Mouse (Mus musculus) spleen, postnatal 36 days (tissue): ENCODE results near the gene Gemin7.
A peak's percentile ranks its signal among the peaks of the same experiment; 100 is the strongest.
"Not testable (repeated sequence)": the region's sequence is repeated elsewhere in the genome, so short reads cannot be mapped to it uniquely, and the experiment has no call there.

Experiments used
- DNase-seq, 2 experiments: peaks; one replicate each; pipeline ENCODE4 v3.0.0; 2022; ENCODE audit warnings: low spot score in 2 of 2, mixed read lengths in 1 of 2

Gene Gemin7

DNA sequence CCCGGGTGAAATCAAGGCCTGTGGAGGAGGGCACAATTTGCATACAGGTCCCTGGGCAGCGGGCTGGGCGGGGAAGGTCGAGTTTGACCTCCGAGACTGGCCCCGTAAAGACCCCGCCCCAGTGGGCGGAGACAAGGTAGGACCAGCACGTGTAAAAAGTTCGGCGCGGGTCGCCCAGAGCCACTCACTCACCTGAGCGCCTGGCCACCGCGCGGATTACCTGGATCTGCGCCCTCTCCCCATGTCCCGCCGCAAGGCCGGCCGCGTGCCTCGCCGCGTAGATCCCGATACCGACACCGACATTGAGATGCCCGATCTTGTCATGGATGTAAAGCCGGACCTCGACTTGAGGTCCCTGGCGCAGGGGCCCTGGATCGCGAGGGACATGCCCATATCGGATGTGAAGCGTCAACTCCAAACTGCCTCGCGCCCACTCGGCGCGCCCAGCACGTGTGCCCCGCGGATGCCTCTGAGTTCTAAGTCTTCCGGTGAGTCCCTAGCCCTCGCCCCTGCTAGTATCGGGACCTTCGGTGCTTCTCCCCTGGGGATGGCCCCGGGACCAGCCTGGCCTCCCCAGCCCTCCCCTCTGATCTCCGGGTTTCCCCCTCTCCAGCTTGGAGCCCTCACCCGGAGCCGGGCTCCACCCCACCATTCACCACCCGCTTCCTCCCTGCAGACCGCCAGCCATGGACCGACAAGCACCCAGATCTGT is at the start of gene Gemin7, which contains the start of gene Zfp296:
Gene Gemin7, minus strand, starts transcription at position 455 of the 712 bp plus-strand sequence.
Gene Zfp296, plus strand, starts transcription at position 147 of the 712 bp plus-strand sequence.
- DNase-seq: peak; percentile 81 to 86

DNA sequence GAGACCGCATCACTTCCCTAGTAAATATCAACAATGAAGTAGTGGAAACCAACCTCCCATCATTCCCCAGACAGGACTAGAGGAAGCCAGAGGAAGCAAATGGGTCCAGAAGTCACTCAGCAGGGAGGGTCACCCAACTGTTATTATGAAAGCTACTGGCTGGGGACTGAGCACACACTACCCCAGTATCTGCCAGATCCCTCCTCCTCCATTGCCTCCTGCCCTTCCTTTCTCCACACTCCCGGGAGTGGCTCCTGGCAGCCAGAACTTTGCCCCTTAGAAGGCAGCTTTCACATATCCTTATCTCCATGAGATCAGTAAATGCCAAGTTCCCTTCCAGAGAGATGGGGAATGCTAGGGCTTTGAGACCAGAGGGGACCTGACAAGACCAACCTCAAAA is 46.0 kb upstream of the Gemin7 start:
- DNase-seq: no peak

DNA sequence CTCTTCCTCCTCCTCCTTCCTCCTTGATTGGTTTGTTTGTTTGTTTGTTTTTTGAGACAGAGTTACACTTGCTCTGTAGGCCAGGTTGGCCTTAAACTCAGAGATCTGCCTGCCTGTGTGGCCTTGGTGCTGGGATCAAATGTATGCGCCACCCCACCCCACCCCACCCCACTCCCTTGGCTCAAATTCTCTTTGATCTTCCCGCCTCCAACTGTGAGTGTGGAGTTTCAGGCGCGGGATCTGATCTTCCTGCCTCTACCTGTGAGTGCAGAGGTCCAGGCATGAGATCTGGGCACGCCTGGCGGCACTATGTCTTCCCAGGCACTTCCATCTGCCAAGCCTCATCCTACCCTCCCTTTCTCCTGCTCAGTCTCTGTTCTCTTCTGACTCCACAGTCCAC is 44.8 kb upstream of the Gemin7 start:
- DNase-seq: no peak

DNA sequence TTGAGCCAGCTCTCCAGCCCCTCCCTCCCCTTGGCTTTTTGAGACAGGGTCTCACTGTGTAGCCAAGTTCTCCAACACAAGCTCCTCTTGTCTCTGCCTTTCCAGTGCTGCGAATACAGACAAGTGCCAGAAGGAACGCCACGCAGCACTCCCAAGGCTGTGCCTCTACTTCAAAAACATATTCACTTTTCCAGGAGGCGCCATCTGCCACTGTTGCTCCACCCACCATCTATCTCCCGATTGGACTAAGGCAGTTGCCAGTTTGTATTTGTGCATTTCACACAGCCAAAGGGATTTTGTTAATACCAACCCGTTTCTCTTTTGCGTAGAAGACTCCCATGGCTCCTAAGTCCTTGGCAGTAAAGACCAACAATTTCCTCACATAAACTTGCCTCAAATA is 43.4 kb upstream of the Gemin7 start:
- DNase-seq: no peak

DNA sequence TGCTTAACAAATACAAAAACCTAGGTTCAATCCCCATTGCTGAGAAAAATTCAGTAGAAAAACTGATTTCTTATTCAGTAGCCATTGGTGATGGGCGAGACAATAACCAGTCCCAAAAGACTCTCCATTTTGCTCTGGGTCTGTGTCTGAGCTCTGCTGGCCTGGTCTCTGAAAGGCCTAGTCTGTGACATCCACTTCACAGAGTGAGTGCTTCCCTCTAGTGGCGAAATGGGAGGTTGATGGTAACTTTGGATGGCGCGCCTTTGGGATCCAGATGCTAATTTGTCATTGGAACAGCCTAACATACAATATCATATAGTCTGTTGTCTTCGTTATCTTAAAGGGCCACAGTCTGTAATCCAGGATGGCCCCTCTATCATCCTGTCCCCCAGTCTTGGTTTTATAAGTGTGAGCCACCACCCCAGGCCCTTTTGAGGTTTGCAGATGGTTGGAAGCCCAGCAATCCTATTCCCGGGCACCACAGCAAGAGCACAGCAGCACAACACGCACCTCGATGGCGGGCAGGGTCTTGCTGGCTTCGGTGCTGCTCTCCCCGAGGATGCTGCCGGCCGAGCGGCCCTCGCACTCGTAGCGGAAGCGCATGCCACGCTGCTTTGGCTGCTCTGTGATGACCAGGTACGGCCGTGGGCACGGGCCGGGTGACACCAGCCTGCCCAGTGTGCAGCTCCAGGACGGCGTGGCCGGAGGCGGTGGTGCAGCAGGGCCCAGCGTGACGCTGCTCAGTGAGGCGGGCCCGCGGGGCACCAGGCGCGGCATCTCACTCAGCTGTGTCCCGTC is 41.8 kb upstream of the Gemin7 start:
- DNase-seq: peak; percentile 50 to 64

DNA sequence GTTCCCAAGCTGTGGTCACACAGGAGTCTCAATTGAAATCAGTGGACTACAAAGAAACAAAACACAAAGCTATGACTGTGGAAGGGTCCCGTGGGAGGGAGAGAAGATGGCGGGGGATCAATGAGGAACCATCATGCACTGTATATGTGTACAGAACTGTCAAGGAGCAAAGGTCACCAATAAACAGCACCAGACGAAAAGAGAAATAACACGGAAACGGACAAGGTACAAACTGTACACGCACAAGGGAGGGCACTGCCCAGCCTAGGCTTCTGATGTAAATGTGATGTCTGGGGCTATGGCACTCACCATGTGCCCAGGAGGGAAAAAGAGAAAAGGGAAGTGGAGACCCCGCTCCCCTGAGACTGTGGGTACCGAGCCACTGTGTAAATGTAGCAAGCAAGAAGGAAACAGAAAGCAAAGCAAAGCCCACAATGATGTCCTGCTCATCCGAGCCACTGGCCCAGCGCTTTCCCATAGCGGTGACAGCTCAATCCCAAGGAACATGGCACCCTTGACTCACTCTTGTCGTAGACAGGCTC is 37.7 kb upstream of the Gemin7 start:
- DNase-seq: peak; percentile 78 to 83

DNA sequence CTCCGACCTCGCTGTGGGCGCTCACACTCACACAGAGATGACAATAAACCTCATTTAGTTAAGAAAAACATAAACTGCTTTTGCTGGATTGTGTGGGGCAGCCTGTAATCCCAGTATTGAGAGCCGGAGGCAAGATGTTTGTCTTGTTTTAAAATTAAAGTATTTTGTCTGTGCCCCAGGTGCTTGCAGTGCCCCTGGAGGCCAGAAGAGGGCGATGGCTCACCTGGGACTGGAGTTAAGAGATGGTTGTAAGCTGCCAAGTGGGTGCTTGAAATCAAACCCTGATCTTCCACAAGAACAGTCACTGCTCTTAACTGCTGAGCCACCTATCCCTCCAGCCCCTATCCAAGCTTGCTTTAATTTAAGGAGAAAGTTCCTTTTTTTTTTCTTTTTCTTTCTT is 33.6 kb upstream of the Gemin7 start:
- DNase-seq: no peak

DNA sequence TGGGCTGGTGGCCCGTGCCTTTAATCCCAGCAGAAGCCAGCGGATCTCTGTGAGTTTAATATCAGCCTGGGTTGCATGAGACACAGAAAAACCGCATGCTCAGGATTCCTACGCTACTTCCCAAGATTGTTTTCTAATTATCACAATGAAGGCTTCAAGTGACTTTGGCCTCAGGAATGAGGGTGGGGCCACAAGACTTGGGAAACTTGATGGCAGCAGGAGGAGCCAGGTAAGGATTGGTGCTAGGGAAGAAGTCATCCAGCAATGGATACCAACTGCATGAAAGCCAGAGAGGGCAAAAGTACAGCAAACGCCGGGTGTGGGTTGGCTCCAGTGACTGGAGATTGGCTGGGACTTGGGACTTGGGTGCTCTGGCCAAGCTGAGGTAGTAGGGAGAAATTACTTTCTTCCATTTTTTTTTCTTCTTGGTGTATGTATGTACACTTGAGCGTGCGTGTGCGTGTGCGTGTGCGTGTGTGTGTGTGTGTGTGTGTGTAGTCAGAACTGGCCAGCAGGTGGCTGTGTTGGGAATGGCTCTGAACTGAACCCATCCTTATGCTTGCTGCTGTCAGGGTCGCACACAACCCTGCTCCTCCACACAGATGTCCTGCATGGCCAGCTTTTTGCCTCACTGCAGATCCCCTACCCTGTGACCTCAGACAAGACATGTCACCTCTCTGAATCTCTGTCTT is 32.4 kb upstream of the Gemin7 start:
- DNase-seq: no peak

DNA sequence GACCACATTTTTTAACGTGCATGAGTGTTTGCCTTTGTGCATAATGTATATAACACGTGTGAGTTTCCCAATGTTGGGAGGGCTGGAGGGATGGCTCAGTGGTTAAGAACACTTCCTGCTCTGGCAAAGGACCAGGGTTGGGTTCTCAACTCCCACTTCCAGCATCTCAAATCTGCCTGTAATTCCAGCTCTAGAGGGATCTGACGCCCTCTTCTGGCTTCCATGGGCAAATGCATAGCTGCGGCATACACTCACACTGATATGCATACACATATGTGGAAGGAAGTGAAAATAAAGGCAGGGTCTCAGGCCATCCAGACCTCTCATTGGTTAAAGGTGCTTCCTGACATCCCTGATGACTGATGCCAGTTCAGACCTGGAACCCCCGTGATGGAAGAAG is 29.9 kb upstream of the Gemin7 start:
- DNase-seq: no peak

DNA sequence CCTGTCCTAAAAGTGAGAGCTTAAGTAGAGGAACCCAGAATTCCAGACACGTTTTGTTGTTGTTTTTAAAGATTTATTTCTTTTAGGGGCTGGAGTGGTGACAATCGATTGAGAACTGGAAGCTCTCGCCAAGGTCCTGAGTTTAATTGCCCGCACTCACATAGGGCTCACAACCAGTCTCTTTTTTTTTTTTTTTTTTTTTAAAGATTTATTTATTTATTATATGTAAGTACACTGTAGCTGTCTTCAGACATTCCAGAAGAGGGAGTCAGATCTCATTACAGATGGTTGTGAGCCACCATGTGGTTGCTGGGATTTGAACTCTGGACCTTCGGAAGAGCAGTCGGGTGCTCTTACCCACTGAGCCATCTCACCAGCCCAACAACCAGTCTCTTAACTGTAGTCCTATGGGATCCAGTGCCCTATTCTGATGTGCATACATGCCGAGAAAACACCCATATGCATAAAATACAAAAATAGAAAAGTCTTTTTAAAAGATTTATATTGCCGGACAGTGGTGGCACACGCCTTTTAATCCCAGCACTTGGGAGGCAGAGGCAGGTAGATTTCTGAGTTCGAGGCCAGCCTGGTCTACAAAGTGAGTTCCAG is 27.3 kb upstream of the Gemin7 start:
- DNase-seq: not testable (repeated sequence)

DNA sequence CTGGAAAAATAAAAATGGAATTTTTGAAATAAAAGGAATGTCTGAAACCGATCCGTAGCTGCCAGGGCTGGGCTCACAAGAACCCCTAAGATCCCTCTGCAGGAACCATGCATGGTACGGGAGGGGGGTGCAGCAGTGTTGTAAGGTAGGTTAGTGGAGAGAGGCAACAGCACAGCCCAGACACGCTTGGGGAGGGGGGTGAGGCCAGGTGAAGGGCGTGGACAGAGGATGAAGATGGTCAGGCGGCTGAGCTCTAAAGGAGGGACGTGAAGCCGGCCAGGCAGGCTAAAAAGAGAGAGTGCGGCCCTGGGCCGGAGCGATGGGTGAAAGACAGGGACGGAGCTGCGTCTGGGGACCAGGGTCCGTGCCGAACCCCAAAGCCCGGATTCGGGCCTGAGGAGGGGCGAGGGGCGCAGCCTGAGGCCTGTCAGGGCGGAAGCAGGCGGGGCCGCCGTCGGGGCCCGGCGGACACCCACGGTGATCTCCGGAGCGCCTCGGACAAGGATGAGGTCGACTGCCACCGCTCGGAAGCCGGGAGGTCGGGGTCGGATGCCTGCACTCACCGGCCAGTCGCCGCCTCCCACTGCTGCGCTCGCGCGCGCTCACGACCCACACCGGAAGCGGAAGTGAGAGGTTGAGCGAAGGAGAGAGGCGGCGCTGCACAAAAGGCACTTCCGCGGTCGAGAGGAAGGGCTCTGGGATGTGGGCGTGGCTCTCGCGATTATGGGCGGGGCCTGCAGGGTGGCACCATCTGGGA is 26.6 kb upstream of the Gemin7 start, which contains the start of gene Clasrp:
Gene Clasrp, minus strand, starts transcription at position 638 of the 757 bp plus-strand sequence.
- DNase-seq: peak; percentile 96 to 97

DNA sequence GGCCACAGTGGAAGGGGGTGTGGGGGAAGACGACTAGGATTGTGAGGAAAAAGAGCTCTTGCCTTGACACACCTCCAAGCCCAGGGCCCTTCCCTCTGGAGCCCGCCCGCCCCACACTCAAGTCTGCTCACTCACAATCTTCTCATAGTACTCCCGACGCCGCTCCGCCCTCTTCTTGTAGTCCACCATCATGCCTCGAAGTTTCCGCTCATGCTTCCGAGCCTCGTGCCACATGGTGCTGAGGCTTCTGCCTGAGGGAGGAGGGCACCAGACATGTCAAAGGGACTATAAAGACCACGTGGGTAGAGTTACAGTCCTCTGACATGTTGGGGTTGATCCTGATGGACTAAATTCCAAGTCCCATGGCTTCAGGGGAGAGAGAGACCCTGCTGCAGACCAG is 25.7 kb upstream of the Gemin7 start:
- DNase-seq: no peak

DNA sequence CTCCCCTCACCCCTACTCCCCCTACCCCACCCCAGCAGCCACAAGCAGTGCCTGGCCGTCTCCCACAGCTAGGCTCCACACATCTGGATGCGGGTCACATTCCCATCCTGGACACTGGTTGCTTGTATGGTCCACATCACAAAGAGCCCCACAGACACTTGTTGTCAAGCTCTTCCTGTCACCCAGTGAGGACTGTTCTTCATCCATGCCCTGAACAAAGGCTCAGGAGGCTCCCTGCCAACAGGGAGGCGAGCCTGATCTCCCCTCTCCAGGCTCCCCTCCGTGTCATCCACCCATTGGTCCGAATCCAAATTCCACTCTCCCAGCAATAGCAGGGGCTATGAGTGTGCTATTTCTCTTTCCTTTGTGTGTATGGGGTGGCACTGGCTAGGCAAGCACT is 23.2 kb upstream of the Gemin7 start:
- no peak for DNase-seq

DNA sequence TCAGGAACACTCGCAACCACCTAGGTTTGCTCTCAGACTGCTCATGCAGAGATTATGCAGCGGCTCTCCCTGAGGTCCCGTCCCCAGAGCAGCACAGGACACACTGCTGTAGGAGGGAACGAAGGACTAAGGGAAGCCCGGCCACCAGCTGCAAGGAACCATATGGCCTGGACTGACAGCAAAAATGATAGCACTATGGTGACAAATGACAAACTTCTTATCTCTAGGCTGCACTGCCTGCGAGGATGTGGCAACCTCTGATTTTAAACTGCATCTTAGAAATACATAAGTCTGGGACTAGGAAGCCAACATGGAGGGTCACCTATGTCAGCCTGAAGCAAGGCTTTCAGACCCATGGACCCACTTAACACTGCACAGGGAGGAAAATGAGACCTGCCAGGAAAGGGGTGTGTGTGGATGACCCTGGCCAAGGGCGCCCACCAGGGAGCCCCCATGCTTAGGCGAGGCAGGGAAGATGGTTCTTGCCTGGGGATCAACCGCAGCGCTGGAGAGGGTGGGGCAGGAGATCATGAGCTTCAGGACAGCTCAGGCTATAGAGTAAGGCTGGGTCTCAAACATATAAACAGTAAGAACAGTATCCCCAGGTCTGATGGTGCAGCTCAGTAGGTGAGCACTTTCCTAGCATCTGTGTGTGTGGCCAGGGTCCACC is 15.8 kb upstream of the Gemin7 start:
- no peak for DNase-seq

DNA sequence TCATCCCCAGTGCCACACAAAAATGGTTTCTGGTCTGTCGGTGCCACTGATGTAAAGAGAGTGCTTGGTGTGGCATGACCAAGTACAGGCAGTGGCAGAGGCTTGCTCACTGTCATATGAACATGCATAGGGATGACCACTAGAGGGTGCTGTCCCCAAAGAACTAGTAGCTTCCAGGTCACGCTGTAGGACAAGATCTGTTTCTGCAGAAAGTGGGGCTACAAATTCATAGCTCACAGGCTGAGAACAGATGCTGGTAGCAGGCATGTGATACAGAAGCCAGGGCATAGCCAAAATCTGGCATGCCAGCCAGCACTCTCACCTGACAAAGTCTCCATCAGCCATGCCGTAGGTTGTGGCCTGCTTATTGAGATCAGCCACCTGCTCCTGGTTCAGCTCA is 12.5 kb upstream of the Gemin7 start:
- DNase-seq: peak; percentile 72 to 83

DNA sequence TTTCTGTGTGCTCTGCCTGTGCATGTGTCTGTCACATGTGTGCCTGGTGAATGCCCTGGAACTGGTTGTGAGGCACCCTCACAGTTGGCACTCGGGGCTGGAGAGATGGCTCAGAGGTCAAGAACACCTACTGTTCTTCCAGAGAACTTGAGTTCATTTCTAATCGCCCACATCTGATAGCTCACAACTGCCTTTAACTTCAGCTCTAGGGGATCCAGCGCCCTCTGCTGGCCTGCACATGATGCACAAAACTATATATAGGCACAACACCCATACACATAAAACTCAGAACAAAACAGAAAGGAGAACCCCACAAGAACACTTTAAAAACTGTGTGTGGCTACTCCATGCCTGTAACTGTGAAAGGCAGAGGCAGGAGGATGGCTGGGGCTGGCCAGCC is 11.8 kb upstream of the Gemin7 start:
- peak; percentile 49 to 59 for DNase-seq

DNA sequence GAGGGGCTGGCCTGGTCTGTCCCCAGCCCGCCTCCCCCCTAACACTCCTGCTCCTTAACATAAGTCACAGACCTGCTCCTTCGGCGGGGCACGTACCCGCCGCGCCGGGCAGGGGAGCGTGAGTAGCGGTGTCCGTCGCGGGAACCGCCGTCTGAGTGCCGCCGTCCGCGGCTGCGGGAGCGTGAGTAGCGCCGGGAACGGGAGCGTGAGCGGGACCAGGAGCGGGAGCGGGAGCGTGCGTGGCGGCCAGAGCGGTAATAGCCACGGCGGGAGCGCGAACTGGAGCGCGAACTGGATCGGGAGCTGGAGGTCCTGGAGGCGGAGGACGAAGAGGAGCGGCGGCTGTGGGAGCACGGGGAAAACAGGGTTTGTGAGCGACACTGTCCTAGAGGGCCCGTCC is 8.9 kb upstream of the Gemin7 start:
- no peak for DNase-seq

DNA sequence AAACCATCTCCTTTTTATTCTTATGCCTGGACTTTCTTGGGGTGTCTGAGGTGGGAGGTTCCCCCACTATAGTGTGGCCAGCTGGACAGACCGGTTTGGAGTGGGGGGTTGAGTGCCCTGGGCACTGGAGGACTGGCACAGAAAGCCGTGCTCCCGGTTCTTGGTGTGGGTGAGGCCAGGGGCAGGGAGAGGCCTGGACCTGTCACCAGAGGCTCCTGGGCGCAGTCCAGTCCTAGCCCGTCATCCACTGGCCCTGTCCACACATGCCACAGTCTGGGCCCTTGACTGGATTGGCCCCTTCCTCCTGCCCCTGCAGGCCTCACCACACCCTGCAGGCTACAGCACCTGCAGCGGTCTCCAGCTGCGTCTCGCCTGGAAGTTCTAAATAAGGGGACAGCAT is 3.2 kb upstream of the Gemin7 start:
- DNase-seq: no peak

DNA sequence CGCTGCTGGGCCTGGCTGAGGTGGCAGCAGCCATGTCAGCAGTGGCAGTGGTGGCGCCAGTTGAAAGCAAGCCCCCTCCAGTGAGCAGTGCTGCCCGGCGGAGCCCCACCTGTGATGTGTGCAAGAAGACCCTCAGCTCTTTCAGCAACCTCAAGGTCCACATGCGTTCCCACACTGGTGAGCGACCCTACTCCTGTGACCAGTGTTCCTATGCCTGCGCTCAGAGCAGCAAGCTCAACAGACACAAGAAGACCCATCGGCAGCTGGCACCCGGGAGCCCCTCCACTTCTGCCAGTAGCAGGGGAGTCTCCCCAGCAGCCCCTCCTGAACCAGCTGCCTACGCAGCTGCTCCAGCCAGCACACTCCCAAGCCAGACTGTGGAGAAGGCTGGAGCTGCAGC is 2.4 kb upstream of the Gemin7 start:
- DNase-seq: no peak

DNA sequence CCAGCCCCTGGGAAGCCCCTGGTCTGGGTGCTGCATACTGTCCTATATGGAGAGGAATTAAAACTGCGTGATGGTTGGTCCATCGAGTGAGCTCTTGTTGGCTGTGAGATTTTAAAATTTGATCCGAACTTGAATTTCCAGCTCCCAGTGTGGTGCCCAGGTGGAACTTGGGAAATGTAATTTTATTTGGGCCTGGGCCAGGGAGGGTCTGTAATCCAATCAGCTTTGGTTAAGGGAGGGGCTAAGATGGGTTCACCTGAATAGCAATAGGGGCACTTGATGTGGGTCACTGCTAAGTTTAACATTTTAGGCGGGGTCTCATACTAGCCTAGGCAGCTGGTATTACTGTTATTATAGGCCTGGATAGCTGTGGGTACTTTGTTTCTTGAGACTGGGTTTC is 1.0 kb upstream of the Gemin7 start:
- no peak for DNase-seq
